Mouse (Mus musculus): ENCODE measurements around the gene Trub1.

Trub1 gene

GRCm38 (mm10) chr19:57441501-57441900 is 11.2 kb upstream of the Trub1 start:
- in situ Hi-C loops (cut with MseI, MboI), result no loop called here

GRCm38 (mm10) chr19:57442936-57443657 is 9.6 kb upstream of the Trub1 start:
- in situ Hi-C loops (cut with MseI, MboI), result no loop called here

GRCm38 (mm10) chr19:57445049-57445448 is 7.7 kb upstream of the Trub1 start:
- in situ Hi-C loops (cut with MseI, MboI), result no loop called here

GRCm38 (mm10) chr19:57450849-57451248 is 1.9 kb upstream of the Trub1 start:
- in situ Hi-C loops (cut with MseI, MboI), result no loop called here

- in situ Hi-C loops (cut with MseI, MboI), result no loop called here
Observed at GRCm38 (mm10) chr19:57451762-57452161, 950 bp upstream of the Trub1 start.

GRCm38 (mm10) chr19:57453218-57453600 is 497 bp downstream of the Trub1 start:
- in situ Hi-C loops (cut with MseI, MboI), result no loop called here

- in situ Hi-C loops (cut with MseI, MboI), result no loop called here
Observed at GRCm38 (mm10) chr19:57455286-57455960, 2.7 kb downstream of the Trub1 start.

GRCm38 (mm10) chr19:57457075-57457474 is 4.4 kb downstream of the Trub1 start:
- in situ Hi-C loops (cut with MseI, MboI), result no loop called here

GRCm38 (mm10) chr19:57463741-57464140 is 11.0 kb downstream of the Trub1 start:
- in situ Hi-C loops (cut with MseI, MboI), result no loop called here

GRCm38 (mm10) chr19:57465742-57466141 is 13.0 kb downstream of the Trub1 start:
- in situ Hi-C loops (cut with MseI, MboI), result no loop called here

- in situ Hi-C loops (cut with MseI, MboI), result no loop called here
Observed at GRCm38 (mm10) chr19:57471033-57471432, 18.3 kb downstream of the Trub1 start.

- in situ Hi-C loops (cut with MseI, MboI), result no loop called here
Observed at GRCm38 (mm10) chr19:57472169-57472568, 19.5 kb downstream of the Trub1 start.

GRCm38 (mm10) chr19:57473301-57473700 is 20.6 kb downstream of the Trub1 start:
- in situ Hi-C loops (cut with MseI, MboI), result no loop called here

GRCm38 (mm10) chr19:57475298-57475697 is 22.6 kb downstream of the Trub1 start:
- in situ Hi-C loops (cut with MseI, MboI), result no loop called here

- in situ Hi-C loops (cut with MseI, MboI), result no loop called here
Observed at GRCm38 (mm10) chr19:57477310-57477709, 24.6 kb downstream of the Trub1 start.

GRCm38 (mm10) chr19:57478056-57478455 is 25.3 kb downstream of the Trub1 start:
- in situ Hi-C loops (cut with MseI, MboI), result no loop called here

GRCm38 (mm10) chr19:57479886-57480655 is 27.4 kb downstream of the Trub1 start:
- in situ Hi-C loops (cut with MseI, MboI), result loop anchor here in 1 of 2 experiments (10.0 kb wide), 1 partner anchor 165 kb away; no protein-coding TSS in a partner anchor

- in situ Hi-C loops (cut with MseI, MboI), result loop anchor here in 1 of 2 experiments (10.0 kb wide), 1 partner anchor 163 kb away; no protein-coding TSS in a partner anchor
Observed at GRCm38 (mm10) chr19:57481743-57482259, 29.1 kb downstream of the Trub1 start.

- in situ Hi-C loops (cut with MseI, MboI), result loop anchor here in 1 of 2 experiments (10.0 kb wide), 1 partner anchor 162 kb away; no protein-coding TSS in a partner anchor
Observed at GRCm38 (mm10) chr19:57482815-57483214, 30.1 kb downstream of the Trub1 start.

- in situ Hi-C loops (cut with MseI, MboI), result loop anchor here in 1 of 2 experiments (10.0 kb wide), 1 partner anchor 158 kb away; no protein-coding TSS in a partner anchor
Observed at GRCm38 (mm10) chr19:57487051-57487658, 34.4 kb downstream of the Trub1 start.

- in situ Hi-C loops (cut with MseI, MboI), result loop anchor here in 1 of 2 experiments (10.0 kb wide), 1 partner anchor 155 kb away; no protein-coding TSS in a partner anchor
Observed at GRCm38 (mm10) chr19:57489527-57489926, 36.8 kb downstream of the Trub1 start.

All from mouse trophoblast stem cell (cell line).